Mouse (Mus musculus) R1 (cell line): ENCODE data around the gene Wdr37.

Experiments
- DNase-seq: peaks from one replicate; pipeline ENCODE4 v3.0.0-alpha.2; 2018; ENCODE audit warnings: low read depth, low spot score

The Wdr37 gene

DNA sequence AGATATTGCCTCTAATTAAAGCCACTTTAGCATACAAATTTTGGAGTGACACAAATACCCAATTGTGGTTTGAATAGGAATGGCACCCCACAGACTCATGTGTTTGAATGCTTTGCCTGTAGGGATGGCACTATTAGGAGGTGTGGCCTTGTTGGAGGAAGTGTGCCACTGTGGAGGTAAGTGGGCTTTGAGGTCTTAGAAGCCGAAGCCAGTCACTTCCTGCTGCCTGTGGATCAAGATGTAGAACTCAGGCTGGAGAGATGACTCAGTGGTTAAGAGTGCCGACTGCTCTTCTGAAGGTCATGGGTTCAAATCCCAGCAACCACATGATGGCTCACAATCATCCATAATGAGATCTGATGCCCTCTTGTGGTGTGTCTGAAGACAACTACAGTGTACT lies 30.8 kb downstream of the Wdr37 start:
- DNase-seq: no peak

DNA sequence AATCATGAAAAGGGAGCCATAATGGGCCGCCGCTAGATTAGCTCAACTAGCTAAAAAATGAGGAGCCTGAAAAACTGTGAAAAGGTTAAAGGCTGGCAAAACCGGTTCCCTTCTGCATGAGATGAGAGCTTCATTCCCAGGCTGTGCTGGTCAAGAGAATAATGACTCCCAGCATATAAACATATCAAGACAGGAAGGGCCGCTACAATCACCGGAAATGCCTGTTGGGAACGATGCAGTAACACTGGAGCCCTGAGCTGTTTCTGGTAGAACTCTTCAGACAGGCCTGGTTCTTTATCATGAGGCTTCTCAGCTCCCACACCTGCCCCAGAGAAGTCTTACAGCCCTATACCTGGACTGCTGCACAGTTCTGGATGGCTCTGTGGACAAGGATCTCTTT lies 31.8 kb downstream of the Wdr37 start:
- DNase-seq: no peak

DNA sequence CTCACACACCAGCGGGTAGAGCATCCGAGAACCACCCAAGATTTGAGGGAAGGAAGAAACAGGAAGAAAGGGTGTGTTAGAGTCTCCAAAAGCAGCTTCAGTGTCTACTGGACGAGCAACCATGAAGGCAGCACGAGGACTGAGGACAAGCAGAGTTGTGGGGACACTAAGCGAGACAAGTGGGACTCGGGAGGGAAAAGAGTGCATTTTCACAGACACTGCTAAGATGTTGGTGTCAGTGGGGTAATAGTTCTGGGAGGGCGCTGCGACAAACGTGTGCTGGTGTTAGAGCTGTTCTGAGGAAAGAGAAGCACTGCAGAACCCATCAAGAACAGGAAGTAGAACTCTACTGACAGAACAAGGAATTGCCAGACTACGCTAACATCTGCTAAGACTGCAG lies 32.6 kb downstream of the Wdr37 start:
- no peak for DNase-seq

DNA sequence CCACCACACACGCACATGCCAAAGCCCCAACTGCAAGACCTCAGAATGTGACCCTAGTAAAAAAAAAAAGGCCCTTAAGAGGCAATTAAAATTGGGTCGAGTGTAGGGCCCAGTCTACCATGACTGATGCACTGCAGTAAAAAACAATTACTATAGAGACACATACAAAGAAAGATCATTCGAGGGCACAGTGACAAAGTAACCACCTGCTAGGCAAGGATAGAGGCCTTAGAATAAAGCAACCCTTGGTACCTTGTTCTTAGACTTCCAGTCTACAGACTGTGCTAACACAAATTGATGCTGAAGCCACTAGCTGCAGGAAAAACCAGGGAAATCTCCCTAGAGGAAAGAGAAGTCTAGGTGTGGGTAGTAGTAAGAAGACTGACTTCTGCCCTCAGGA lies 33.3 kb downstream of the Wdr37 start:
- no peak for DNase-seq

DNA sequence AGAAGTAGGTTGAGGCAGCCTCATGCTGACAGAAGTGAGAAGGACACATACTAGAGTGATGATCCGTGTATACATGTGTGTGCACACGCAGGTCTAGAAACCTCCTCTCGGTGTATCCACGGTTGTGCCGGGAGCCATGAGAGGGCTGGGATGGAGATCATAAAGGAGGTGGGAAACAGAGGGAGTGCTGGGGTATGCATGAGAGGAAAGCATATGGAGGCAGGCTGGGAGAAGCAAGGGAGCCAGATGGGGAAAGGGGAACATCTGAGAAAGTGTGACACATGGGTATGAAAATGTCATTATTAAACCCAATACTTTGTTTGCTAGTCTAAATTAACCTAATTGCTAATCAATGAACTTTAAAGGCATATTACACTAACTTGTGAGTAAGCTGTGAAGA lies 37.1 kb downstream of the Wdr37 start:
- no peak for DNase-seq

DNA sequence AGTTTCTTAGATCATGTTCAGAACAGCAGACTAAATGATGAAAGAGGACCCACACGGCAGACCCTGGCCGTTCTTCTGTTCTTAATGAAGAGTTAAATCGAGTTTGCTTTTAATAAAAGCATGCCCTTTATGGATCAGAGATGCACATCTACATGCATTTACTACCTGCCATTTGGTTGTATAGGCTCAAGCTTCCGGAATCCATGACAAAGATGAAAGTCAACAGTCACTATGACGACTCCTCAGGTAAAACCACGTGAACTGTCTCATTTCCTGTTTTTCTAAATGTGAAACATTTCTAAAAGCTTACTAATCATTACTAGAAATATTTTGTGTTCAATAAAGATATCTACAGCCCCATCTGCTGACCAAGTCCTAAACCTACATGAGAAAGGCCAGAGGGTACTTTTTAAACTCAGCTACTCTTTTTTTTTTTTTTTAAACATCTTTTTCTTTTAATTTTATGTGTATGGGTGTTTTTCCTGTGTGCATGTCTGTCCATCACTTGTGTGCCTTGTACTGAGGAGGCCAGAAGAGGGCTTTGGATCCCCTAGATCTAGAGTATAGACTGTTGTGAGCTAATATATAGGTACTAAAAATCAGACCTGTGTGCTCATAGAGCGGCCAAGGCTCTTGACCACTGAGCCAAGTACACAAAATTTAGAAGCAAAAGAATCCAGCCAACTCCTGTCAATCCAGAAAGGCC lies 40.0 kb downstream of the Wdr37 start:
- DNase-seq: no peak

DNA sequence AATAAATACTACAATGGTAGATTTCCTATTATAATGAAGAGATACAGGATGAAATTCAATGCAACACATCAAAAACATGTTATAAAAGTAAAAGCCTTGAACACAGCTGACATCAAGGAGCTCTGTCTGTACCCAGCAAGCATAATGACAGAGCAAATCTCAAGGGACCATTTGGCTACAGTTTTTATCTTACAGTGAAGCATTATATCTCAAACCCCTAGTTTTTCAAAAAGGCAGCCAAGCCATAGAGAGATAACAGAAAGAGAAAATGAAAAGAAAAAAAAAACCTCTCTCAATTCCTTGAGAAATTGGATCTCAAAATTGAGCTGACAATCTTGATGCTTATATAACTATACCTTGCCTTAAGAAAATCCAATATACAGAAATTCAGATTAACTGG lies 41.0 kb downstream of the Wdr37 start:
- no peak for DNase-seq

DNA sequence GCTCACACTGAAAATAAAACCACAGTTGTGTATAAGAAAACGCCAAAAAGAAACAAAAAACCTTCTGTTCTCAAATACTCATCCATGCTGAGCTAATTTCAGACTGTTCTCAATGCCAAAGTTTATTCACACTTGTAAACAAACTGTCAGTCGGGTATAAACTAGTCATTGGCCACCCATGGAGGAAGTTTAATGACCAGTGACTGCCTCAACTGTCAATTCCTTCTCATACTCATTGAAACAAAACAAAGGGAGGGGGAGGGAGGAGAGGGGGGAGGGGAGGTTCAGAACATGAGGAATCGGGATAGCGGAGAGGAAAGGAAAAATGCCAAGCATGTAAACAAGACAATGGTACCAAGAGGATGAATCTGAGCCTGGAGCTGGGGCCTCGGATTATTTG lies 41.9 kb downstream of the Wdr37 start:
- peak; percentile 80 for DNase-seq

DNA sequence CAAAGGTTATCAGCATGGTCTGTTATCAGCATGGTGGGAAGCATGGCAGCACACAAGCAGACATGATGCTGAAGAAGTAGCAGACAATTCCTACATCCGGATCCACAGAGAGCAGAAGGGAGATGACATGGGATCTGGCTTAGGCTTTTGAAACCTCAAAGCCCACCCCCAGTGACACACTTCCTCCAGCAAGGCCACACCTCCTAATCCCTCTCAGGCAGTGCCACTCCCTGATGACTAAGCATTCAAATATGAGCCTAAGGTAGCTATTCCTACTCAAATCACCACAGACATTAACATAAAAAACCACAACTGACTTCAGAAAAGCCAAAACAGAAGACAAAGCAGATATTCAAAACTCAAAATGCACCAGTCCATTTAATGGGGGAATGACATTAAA lies 42.8 kb downstream of the Wdr37 start:
- DNase-seq: peak; percentile 91

DNA sequence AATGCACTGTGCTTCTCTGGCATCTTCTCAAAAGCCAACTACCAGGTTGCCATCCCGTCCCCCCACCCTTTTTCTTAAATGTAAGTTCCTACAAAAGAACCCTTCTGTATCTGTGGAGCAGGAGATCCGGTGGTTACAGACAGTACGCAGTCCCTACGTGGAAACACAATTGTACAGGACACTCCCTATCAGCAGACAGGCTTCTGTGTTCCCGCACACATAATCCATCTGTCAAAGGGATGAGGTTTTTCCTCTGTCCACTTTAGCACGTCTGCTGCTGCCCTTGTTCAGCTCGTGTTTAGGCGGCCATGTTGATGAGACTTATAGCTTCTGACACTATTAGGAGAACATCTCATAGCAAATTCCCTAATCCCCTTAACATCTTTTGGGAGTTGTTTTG lies 48.2 kb downstream of the Wdr37 start:
- no peak for DNase-seq

DNA sequence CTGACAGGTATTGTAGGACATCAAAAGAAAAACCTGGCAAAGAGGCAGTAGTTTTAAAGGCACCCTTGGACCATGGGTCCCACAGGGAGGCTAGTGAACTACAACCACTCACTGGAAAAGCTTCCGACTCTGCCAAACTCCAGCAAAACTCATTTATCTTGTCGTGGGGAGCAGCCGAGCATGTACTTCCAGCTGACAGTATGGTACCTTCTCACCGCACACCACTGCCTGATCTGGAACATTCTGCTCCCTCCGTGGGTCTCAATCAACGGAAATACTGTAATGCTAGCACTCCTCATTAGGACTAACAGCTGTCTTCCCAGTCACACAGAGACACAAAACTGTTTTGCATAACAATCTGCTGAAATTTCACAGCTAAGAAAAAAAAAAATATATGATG lies 48.6 kb downstream of the Wdr37 start:
- DNase-seq: no peak

DNA sequence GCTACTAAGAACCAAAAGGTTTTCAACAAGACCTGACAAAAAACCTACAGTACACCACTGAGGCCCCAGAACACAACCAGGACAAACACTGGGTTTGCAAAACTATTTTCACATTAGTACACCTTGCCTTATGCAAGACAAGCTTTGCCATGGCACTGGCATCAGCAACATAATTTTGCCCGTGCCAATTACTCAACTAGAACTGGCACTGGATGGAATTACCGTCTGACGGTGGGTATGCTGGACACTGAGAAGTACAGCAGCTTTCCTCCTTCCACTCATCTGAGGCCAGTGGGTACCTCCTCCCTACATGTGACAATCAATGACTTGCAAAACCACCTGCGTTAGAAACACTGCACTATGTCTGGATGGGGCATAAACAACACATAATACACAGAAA lies 49.5 kb downstream of the Wdr37 start:
- no peak for DNase-seq

DNA sequence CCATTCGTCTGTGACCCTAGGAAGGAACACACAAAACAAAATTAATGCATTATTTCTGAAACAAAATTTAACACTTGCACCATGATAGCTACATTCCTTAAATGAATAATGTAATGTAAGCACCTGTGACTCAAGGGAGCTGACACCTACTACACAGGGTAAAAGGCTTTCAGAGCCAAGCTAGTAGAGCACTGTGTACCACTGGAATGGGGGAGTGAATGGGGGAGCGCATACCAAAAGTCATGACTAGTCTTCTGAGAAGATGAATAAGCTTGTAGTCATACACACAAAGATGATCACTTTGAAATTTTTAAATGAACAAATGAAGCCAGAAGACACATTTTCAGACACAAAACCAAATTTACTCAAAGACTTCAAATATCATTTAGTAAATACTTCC lies 65.8 kb downstream of the Wdr37 start:
- DNase-seq: no peak

DNA sequence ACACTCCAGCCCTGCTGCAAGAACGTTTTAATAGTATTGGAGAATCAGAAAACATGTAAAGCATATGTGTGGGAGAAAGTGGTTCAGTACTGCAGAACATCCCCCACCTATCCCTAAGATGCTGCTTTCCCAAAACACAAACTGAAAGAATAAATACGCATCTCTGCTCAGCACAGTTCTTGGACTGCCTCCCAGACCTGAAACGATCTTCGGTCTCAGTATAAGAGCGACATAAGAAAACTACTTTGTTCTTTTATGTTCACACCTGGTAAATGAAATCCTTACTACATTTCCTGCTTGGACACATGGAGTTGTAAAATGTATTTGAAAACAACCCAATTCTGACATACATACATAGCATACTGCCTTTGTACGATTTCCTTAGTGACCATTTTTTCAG lies 71.1 kb downstream of the Wdr37 start:
- no peak for DNase-seq

DNA sequence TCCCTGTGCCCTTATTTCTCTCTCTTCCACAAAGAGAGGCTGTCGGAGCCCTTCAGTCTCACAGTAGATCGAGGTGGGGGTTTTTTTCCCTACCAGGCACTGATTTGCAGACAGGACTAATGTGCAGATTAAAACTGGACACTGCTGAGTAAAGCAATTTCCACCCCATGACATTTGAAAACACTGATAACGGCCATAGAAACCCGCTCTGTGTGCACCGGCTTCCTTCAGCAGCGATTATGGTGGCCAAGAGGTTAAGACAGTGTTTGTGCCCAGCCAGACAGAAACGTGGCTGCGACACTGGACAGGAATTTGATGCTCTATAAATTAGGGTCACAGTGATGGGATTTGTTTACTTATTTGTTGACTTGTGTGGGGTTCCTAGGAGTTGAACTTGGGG lies 78.5 kb downstream of the Wdr37 start:
- no peak for DNase-seq

DNA sequence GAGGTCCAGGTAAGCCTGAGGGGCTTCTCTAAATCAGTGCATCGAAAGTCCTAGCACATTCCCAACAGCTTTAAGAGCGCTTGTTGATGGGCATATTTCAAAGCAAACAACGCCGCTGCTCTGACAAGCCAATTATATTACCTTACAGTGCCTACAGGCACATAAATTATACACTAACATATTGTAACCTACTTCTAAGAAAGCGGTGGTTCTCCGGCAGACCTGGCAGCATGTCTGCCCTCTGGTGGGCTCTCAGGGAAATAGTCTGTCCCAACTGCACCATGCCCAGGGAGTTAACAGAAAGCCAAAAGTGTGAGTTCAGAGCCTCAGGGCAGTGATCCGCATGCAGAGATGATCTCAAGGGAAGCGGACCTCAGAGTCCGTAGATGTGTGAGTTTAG lies 86.5 kb downstream of the Wdr37 start:
- DNase-seq: peak; percentile 63

DNA sequence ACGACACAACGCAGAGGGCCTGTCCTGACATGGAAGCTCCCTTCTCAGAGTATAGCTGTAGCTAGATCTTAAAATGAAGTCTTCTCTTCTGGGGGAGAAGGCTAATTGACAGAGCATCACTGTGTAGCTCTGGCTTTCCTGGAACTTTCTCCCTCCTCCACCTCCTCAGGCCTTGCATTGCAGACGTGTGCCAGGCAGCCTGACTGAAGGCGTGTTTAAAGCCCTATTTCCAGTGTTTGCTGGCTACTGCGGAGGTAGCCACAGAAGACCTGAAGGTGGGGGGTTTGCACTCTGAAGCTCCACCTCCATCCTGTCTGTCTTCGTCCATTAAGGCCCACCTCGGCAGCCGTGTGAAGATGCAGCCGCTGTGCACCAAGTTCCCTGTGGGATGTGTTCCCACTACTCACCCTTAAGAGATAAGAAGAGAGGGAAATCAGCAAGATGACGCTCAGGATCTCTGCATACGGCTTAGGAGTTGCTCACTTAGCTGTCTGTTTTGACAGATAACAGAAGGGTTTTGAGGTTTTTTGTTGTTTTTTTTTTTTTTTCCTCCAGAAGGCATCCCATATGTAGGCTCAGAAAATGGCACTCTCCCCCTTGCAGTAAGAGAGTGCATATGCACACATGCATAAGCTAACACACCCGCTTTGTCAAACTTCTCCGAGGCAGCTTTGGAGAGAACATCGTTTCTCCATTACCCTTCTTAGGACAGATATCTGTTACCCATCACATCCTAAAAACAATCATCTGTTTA lies 87.2 kb downstream of the Wdr37 start:
- no peak for DNase-seq

DNA sequence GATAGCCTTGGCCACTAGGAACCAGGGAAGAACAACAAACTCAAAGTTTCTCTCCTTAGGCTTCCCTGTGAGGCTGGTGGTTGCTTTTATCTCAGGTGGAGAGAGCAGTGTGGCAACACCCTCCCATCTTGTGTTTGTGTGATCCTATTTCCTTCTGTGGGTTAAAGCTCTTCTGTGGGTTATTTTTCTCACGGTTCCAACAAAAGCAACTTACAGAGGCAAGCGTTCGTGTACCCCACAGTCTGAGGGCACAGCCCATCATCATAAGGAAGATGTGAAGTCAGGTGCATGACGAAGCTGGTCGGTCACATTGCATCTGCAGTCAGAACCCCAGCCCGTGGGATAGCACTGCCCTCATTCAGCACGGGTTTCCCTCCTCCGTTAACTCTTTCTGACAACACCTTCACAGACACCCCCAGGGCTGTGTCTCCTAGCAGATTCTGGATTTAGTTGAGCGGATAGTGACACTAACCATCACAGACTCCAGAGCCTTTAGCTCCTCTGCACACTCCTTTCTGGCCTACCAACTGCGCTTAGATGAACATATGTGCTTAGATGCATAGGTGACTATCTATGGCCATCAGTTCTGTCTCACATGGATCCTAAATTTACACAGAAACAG lies 87.9 kb downstream of the Wdr37 start:
- no peak for DNase-seq

DNA sequence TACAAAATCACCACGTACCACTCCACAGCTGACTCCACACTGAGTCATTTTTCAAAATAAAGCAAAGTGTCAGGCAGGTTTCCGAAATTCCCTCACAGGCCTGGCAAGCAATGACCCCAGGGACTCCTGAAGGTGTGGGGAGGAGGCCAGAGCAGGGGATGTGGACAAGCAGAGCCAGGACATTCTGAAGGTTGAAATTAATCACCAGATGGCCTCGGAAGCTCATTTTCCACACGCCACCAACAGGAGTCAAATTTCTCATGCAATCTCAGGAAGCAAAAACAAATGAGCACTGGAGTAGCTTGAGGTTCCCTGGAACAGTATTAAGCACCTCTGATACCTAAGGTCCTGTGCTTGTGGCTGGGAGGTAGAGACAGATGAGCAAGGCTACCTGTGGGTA lies 89.1 kb downstream of the Wdr37 start:
- DNase-seq: no peak

DNA sequence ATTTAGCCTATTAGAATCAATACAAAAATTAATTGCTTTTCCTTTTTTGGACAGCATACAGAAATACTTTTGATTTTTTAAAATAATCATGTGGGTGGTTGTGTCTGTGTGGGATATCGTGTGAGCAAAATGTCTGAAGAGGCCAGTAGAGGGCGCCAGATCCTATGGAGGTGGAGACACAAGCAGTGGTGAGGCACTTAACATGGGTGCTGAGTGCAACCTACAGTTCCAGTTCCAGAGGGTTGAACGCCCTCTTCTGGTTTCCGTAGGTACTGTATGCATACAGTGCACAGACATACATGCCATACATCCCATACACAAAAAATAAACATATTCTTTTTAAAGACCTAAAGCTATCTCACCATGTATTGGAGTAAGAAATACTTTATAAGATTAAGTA lies 91.3 kb downstream of the Wdr37 start:
- peak; percentile 96 for DNase-seq

DNA sequence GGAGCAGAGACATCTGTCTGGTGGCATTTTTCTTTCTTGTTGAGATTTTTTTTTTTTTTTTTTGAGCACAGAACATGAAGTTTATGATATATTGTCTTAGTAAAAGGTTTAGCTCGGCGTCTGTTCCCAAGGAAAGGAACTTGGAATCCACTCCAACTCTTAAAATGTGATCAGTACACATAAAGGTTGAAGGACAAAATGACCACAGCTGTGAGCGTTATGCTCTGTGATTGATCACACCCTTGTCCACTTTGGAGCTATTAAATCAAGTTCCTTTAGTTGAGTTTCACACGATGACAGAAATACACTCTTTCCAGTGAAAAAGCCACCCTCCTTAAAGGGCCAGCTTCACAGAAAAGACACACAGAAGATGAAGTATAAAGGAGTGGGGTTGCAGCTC lies 101.1 kb downstream of the Wdr37 start:
- DNase-seq: no peak

DNA sequence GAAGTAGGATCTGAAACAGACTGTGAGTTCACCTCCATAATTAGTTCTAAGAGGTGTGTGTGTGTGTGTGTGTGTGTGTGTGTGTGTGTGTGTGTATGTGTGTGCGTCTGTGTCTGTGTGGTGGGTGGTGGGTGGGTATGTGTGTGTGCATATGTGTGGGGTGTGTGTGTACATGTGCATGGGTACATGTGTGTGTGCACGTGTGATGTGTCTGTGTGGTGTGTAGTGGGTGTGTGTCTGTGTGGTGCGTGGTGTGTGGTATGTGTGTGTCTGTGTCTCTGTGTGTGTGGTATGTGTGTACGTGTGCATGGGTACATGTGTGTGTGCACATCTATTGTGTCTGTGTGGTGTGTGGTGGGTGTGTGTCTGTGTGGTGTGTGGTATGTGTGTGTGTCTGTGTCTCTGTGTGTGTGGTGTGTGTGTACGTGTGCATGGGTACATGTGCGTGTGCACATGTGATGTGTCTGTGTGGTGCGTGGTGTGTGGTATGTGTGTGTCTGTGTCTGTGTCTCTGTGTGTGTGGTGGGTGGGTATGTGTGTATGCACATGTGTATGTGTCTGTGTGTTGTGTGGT lies 102.0 kb downstream of the Wdr37 start:
- DNase-seq: no peak

DNA sequence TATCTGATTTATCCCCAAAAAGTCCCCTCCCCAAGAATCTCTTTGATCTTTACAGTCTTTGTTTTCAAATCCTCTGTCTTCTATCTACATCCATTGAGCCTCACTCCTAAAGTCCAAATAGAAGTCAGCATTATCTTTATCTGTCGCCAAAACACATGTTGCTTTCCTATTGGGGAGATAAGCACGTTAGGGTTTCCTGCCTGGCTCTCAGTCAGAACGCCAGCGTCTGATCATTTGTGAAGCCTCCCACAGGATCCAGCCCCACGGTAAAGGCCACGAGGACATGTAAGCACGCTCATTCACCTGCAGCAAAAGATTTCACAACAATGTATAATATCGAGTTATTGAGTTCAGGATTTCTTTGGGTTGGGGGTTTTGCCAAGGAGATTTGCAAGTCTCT lies 110.8 kb downstream of the Wdr37 start:
- DNase-seq: no peak
